Mouse (Mus musculus) heart, adult 2 months (tissue): ENCODE measurements around the gene Ldhc.

Experiments used
- CTCF ChIP-seq: fragments of 200-600 bp; IDR thresholded peaks from 2 replicates; pipeline ENCODE4 v1.8.1; 2022; ENCODE audit warnings: antibody characterized with exemption, mild to moderate bottlenecking, moderate library complexity
- EP300 ChIP-seq: fragments of 200-500 bp; IDR thresholded peaks from 2 replicates; pipeline ENCODE4 v1.6.1; 2011; ENCODE audit warnings: low read depth, low read length, control low read depth; ENCODE audit not compliant: insufficient read depth

DNA sequence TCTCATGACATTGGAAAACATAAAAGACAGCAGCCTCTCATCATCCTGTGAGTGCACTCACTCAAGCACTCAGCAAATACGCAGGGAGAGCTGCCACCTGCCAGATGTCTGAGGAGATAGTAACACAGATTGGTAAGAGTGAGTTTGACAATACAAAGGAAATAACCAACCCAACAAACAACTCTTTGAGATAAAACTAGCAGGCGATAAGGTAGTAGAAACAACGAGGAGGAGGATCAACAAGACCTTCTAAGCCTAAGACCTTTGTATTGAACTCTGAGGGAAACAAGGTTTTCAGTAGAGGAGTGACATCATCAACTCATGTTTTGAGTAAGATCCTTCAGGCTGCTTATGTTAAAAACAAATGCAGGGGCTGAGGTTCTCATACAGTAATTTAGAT, 38.3 kb downstream of the Ldhc start:
- TF ChIP-seq EP300, result no peak
- TF ChIP-seq CTCF, result no peak
